Mouse (Mus musculus) Muller cell, postnatal 12 days (primary cell): ENCODE results near the gene Ppfia3.

Source experiments
- DNase-seq: peaks from one replicate; pipeline ENCODE4 v3.0.0-alpha.2; 2015; ENCODE audit errors: inconsistent ontology term

The Ppfia3 gene

GRCm38 (mm10) chr7:45312686-45313453 is 53.9 kb downstream of the Ppfia3 start:
- DNase-seq: peak; percentile 59

GRCm38 (mm10) chr7:45312023-45312422 is 54.8 kb downstream of the Ppfia3 start:
- DNase-seq: no peak

- DNase-seq: peak; percentile 51
Measured at GRCm38 (mm10) chr7:45309455-45309854, 57.4 kb downstream of the Ppfia3 start.

GRCm38 (mm10) chr7:45308551-45309240 is 58.1 kb downstream of the Ppfia3 start:
- no peak for DNase-seq

GRCm38 (mm10) chr7:45305275-45305674 is 61.5 kb downstream of the Ppfia3 start:
- DNase-seq: peak; percentile 42

- DNase-seq: no peak
Measured at GRCm38 (mm10) chr7:45304869-45305268, 62.0 kb downstream of the Ppfia3 start.

GRCm38 (mm10) chr7:45302626-45303025 is 64.2 kb downstream of the Ppfia3 start:
- DNase-seq: no peak

- peak; percentile 22 for DNase-seq
Measured at GRCm38 (mm10) chr7:45300270-45300669, 66.5 kb downstream of the Ppfia3 start.

GRCm38 (mm10) chr7:45299752-45300151 is 67.1 kb downstream of the Ppfia3 start:
- peak; percentile 62 for DNase-seq

GRCm38 (mm10) chr7:45297563-45297962 is 69.3 kb downstream of the Ppfia3 start:
- DNase-seq: no peak

GRCm38 (mm10) chr7:45296626-45297025 is 70.2 kb downstream of the Ppfia3 start:
- DNase-seq: no peak
